Mouse (Mus musculus) ES-Bruce4 (cell line): ENCODE results near the gene Mettl2.

ENCODE experiments used
- CTCF ChIP-seq: IDR thresholded peaks from one replicate; pipeline ENCODE4 v1.8.1; 2011; ENCODE audit warnings: low read depth, low read length
- POLR2A ChIP-seq: IDR thresholded peaks from one replicate; pipeline ENCODE4 v1.8.1; 2011; ENCODE audit warnings: low read length; ENCODE audit not compliant: insufficient read depth

DNA sequence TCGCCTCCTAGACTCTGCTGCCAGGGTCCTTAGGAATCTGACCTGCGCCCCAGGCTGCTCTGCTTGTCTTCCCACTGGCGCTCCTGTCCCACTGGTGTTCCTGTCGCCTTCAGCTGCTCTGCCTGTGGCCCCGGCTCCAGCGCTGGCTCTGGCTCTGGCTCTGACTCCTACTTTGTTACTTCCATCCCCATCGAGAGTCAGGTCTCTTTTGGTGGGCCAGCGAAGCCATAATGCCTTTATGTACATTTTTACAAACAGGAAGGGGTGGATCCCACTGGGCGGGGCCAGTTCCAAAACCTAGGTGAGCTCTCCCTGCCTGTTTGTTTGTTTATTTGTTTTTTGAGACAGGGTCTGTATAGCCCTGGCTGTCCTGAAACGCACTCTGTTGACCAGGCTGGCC is 40.6 kb downstream of the Mettl2 start:
- TF ChIP-seq POLR2A (no peak), CTCF (no peak)
